Mouse (Mus musculus) kidney, adult 2 months (tissue): Measurements from ENCODE around the gene Gadd45b. TPM values are rescaled to one million over a fixed set of nuclear protein-coding genes. Genes with fewer than 3 reads are reported as not detected.

Source experiments
- DNase-seq: peaks from one replicate; pipeline ENCODE4 v3.0.0; 2021
- H3K27ac ChIP-seq: fragments of 200-500 bp; 2 replicates; pipeline ENCODE4 v1.5.1; 2012; ENCODE audit warnings: low read depth, low read length, control low read depth, inconsistent platforms; ENCODE audit not compliant: insufficient read depth
- H3K27me3 ChIP-seq: fragments of 200-500 bp; replicated peaks from 2 replicates; pipeline ENCODE4 v1.6.1; 2012; ENCODE audit warnings: mild to moderate bottlenecking, moderate library complexity, low read length, inconsistent platforms; ENCODE audit not compliant: control insufficient read depth, insufficient read depth
- H3K36me3 ChIP-seq: fragments of 200-500 bp; 2 replicates; pipeline ENCODE4 v1.6.1; 2012; ENCODE audit warnings: mild to moderate bottlenecking, moderate library complexity, low read length, inconsistent platforms; ENCODE audit not compliant: control insufficient read depth, insufficient read depth
- H3K4me1 ChIP-seq: fragments of 200-500 bp; 2 replicates; pipeline ENCODE4 v1.6.1; 2011; ENCODE audit warnings: low read length; ENCODE audit not compliant: control insufficient read depth, insufficient read depth
- H3K4me3 ChIP-seq: fragments of 200-500 bp; 2 replicates; pipeline ENCODE4 v1.5.1; 2011; ENCODE audit warnings: mild to moderate bottlenecking, low read depth, low read length, control low read depth; ENCODE audit not compliant: insufficient read depth
- CTCF ChIP-seq: fragments of 200-500 bp; conservative IDR thresholded peaks from 2 replicates; pipeline ENCODE4 v1.5.1; 2011; ENCODE audit warnings: low read depth, mild to moderate bottlenecking, control low read depth, low read length, moderate library complexity, mixed read lengths; ENCODE audit not compliant: insufficient read depth, insufficient read length
- POLR2A ChIP-seq: fragments of 200-500 bp; IDR thresholded peaks from one replicate; pipeline ENCODE4 v1.6.1; 2011; ENCODE audit warnings: low read depth, low read length, control low read depth
- WGBS: fragments of 180-500 bp; shearing (Covaris S2); methylation state at CpG from one replicate; pipeline ENCODE4 v1.1.7; 2018; 5-methylcytosine and 5-hydroxymethylcytosine counted together
- polyA plus RNA-seq: library from polyadenylated mRNA; depleted of rRNA; stranded (reverse); fragments of >200 nt; gene quantifications from 2 replicates; pipeline ENCODE4 v1.2.3, GENCODE M21; 2012

Gene Gadd45b
- polyA plus RNA-seq, 1 experiment, result 11.3 TPM

DNA sequence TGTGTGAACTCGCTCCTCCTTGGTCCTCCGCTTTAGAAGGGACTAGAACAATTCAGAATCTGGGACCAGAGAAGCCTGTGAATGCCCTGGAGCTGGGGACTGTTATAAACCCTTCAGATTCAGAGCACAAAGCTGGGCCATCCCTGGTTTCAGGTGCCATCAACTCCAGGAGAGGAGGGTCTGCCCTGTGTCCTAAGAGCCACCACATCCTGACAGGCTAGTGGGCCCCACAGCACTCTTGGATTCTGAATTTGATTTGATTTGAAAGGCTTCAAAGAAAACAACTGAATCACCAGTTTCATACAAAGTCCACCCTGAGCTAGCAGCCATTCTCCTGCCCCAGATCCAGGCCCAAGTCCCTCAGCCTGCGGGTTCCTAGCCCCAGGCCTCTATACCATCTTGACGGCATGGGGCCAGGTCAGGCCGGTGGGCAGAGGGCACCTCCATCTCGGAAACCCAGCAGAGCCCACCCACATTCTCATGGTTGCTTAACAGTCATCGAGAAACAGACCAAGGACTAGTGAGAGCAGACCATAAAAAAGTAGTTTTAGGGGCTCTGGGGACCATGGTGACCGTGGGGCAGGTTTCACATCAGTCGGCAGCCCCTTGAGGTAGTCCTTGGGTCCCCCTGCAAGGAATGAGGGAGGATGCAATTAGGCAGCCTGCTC lies 27.5 kb upstream of the Gadd45b start:
- Histone ChIP-seq H3K27ac (no peak overlapping the region), H3K36me3 (no peaks in the 10 kb centered on the region), H3K4me3 (no peak overlapping the region), H3K27me3 (no peaks in the 10 kb centered on the region), H3K4me1 (peaks cover 7% of the 10 kb centered on the region; the same call in 1 of the 2 replicates)
- no peak for DNase-seq
- WGBS, result 93% methylated on average over 9 of the region's 9 CpGs
- TF ChIP-seq CTCF (no peak), POLR2A (no peak)

DNA sequence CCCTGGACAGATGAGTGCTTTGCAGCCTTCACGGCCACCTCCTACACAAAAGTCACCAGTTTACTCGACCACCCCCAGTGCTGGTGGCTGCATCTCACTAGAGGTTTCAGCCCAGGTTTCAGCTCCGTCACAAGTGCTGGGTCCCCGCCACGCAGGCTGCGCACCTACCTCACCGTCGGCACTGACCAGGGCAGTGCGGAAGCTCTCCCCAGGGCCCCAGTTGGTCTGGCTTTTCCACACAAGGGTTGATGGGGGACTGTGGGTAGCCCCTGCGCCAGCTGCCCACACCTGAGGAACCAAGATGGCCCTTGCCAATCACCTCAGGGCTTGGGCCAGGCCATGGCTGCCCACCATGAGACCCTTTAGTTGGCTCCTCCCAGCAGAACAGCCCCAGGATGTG lies 26.6 kb upstream of the Gadd45b start:
- Histone ChIP-seq H3K36me3 (no peaks in the 10 kb centered on the region), H3K4me3 (no peak overlapping the region), H3K4me1 (peaks cover 7% of the 10 kb centered on the region; the same call in 1 of the 2 replicates), H3K27me3 (no peaks in the 10 kb centered on the region), H3K27ac (no peak overlapping the region)
- WGBS, result 93% methylated on average over 10 of the region's 10 CpGs
- DNase-seq, result no peak
- TF ChIP-seq CTCF (no peak), POLR2A (no peak)

DNA sequence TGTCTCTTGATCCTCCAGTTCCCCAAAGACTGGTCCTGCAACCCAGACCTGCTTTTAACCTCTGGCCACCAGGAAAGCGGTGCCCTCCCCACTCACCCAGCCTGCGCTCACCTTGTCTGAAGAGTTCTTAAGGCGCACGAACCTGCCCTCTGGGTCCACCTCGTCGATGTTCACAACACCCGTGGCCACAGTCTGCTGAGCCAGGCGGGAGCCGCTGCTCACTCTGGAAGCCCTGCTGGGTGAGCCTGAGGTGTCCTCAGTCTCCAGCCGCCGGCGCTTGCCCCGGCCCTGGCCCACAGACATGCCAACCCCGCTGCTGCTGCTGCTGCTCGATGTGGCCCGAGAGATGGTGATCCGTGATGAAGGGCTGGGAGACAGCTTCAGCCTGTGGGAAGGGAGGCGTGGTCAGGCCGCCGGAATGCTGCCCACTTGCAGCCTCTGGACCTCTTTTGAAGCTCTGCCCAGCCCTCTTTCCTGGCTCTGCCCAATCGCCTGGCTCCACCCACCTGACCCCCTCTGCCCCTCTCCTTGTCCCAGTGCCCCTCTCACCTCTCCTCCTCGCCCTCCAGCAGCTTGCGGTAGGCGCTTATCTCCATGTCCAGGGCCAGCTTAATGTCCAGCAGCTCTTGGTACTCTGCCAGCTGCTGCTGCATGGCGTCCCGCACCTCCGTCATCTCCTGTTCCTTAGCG lies 25.7 kb upstream of the Gadd45b start:
- Histone ChIP-seq H3K4me3 (no peak overlapping the region), H3K27me3 (no peaks in the 10 kb centered on the region), H3K36me3 (no peaks in the 10 kb centered on the region), H3K27ac (no peak overlapping the region), H3K4me1 (peaks cover 7% of the 10 kb centered on the region; the same call in 1 of the 2 replicates)
- TF ChIP-seq POLR2A (no peak), CTCF (no peak)
- DNase-seq, result no peak
- WGBS, result 79% methylated on average over 28 of the region's 28 CpGs

DNA sequence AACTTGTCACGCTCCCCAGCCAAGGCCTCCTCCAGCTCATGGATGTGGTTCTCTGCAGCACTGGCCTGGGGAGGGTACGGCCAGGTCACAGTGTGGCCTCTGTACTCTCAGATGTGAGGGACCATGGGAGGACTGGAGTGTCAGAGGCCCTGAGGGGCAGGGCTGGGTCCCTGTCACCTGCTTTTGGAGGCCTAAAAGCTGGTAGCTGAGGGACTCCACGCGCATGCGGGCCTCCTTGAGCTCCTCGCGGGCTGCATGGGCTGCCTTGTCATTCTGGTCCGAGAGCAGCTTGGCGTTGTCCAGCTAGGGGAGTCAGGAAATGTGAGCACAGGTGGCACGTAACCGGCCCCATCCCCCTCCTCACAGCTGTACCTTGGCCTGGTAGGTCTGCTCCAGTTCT lies 25.2 kb upstream of the Gadd45b start:
- no peak overlapping the region for H3K4me3 ChIP-seq
- H3K27me3 ChIP-seq, result no peaks in the 10 kb centered on the region
- TF ChIP-seq CTCF (no peak), POLR2A (no peak)
- WGBS, result 90% methylated on average over 11 of the region's 11 CpGs
- H3K36me3 ChIP-seq, result no peaks in the 10 kb centered on the region
- H3K4me1 ChIP-seq, result peaks cover 3% of the 10 kb centered on the region; the same call in 1 of the 2 replicates
- no peak for DNase-seq
- no peak overlapping the region for H3K27ac ChIP-seq

DNA sequence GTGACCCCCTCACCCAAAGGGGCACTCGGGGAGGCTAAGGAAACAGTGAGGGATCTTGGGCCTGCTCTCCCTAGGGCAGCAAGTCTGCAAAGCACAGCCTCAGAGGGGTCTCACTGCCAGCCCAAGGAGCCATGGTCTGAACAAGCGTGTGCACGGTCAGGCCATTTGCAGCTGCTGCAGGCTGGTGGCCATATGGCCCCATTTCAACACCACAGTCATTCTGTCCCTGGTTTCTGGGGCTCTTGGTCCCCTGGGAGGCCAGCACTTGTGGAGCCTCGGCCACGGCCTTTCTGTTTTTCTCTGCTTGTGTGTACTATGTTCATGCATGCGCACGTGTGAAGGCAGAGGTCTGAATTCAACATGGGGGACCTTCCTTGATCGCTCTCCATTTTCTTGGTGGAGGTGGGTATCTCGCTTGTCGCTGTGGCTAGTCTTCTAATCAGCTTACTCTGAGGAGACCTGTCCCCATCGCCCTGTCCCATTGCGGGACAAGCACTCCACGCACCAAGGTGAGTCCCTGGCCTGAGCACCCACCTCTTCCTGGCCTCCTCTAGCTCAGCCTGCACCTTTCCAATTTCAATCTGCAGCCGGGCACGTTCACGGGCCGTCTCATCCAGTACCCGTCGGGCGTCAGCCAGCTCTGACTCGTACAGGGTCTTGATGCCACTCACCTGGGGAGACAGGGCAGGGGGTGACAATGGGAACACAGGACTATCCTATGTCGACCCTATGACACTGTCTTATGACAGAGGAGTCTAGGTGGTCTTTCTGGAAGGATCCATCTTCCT lies 20.3 kb upstream of the Gadd45b start:
- TF ChIP-seq CTCF (no peak), POLR2A (no peak)
- Histone ChIP-seq H3K4me1 (0 out of 2 replicates have a peak, but pooled peaks cover 7% of the 10 kb centered on the region), H3K27ac (no peak overlapping the region), H3K4me3 (no peak overlapping the region), H3K36me3 (no peaks in the 10 kb centered on the region), H3K27me3 (no peaks in the 10 kb centered on the region)
- 93% methylated on average over 22 of the region's 22 CpGs for WGBS
- DNase-seq, result no peak

DNA sequence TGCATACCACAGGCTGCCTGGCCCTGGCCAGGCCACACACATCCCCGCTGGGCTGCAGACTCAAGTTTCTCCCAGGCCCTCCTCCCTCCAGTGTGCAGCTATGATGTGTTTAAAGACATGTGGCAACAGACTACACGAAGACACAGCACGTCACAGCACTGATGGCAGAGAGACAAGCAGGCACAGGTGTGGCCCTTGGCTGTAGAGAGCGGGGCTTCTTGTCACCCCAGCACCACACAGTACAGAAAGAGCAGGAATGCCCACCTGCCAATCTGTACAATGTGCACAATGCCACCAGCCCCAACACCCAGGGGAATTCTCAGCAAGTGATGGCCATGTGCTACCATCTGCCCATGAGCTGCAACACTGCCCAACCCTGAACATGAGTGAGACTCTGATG lies 18.5 kb upstream of the Gadd45b start:
- WGBS, result 92% methylated on average over 4 of the region's 4 CpGs
- TF ChIP-seq POLR2A (no peak), CTCF (no peak)
- H3K27ac ChIP-seq, result no peak overlapping the region
- H3K36me3 ChIP-seq, result no peaks in the 10 kb centered on the region
- H3K4me3 ChIP-seq, result no peak overlapping the region
- no peaks in the 10 kb centered on the region for H3K27me3 ChIP-seq
- no peak for DNase-seq
- H3K4me1 ChIP-seq, result 0 out of 2 replicates have a peak, but pooled peaks cover 7% of the 10 kb centered on the region

DNA sequence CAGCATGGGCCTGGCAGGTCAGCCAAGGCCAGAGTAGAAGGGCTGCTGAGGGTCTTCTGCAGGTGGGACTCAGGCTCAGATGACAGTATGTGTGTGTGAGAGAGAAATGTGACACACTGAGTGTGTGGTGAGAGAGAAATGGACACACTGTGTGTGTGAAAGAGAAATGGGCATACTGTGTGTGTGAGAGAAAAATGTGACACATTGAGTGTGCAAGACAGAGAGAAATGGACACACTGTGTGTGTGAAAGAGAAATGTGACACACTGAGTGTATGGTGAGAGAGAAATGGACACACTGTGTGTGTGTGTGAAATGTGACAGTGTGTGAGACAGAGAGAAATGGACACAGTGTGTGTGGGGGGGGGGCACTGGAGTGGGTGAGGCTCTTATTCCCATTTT lies 18.0 kb upstream of the Gadd45b start:
- Histone ChIP-seq H3K27ac (no peak overlapping the region), H3K4me3 (no peak overlapping the region), H3K27me3 (no peaks in the 10 kb centered on the region), H3K36me3 (no peaks in the 10 kb centered on the region), H3K4me1 (0 out of 2 replicates have a peak, but pooled peaks cover 7% of the 10 kb centered on the region)
- DNase-seq, result no peak
- no peak for TF ChIP-seq CTCF
- no peak for TF ChIP-seq POLR2A
